Mouse (Mus musculus) neutrophil, adult 83 days (primary cell): ENCODE results near the gene Rbm15b. TPM values are rescaled to one million over a fixed set of nuclear protein-coding genes. Genes with fewer than 3 reads are reported as not detected.

Source experiments
- total RNA-seq, 2 experiments: library from RNA; stranded (reverse); gene quantifications; one replicate each; pipeline ENCODE4 v1.2.4; 2023

Rbm15b gene
- total RNA-seq, result 10 to 100 TPM; 18.3 to 20.0 TPM

DNA sequence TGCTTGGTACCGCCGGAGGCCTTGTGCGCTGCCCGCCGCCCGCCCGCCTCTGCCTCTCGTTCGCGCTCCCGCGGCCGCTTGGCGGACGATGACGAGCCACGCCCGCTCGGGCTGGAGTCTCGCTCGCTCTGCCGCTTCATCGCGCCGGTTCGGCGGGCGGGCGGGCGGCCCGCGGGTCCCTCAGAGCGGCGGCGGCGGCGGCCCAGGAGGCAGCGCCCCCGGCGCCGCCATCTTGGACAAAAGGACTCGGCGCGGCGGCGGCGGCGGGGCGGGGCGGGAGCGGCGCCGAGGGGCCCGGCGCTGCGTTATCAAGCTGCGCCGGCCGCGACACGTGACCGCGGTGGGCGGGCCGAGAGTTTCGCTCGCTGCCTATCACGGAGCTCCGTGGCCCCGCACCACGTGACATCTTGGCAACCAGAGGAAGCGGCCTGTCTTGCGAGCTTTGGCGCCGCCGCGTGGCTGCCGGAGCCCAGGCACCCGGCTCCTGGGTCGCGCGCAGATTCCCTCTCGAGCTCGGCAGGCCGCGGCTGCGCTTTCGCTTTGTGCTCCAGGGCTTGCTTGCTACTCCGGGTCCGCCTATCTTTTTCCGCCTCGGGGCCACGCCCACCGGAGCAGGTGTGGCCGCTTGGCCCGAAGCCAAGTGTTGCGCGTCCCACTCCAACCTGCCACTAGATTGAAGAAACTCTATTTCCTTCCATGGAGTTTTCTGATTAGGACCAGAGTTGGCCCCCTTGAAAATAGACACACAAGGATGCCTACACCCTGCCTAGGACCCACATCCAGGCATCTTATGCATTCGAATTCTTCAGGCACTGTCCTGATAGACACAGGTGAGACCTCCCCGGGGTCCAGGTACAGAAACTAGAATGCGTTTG is at the start of gene Rbm15b:
TSS of gene Rbm15b (minus strand) at position 601 of the 875 bp plus-strand sequence.

DNA sequence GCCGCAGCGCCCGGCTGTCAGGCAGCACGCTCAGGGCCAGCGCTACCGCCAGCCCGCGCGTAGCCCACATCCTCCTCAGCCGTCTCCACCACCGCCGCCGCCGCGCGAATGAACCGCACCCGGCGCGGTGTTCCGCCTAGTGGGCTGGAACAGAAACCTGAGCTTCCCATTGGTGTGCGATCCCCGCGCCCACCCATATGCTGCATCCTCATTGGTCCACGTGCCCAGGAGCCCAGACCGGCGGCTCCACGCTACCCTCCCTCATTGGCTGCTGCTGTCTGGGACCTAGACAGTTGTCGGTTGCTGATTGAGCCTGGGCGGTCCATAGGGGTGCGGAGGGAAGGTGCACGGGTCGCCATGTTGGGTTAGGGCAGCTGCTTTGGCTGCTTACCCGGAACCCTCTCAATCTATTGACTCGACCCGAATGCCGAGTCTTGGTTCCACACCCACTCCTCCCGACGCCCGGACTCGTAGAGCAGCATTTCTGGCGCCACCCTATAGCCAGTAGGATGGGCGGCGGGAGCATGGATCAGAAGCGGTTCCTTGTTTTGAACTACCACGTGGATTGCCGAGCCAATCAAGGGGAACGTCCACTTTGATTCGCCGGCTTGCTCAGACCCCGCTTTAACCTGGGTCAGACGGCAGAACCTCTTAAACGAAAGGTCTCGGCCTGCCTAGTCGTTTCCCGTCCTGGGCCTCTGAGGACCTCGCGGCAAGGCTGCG is 4.8 kb upstream of the Rbm15b start, which contains the start of gene Manf:
TSS of gene Manf (minus strand) at position 151 of the 723 bp plus-strand sequence.

Other genes starting within 250 kb of the Rbm15b start
- gene Grm2, start 231.3 kb downstream of the Rbm15b start, total RNA-seq, result not detected
- 1 to 10 TPM; 6.7 to 7.8 TPM for gene Tex264, start 201.5 kb downstream of the Rbm15b start, total RNA-seq
- 10 to 100 TPM; 12.3 to 14.9 TPM for gene Rad54l2, start 98.2 kb downstream of the Rbm15b start, total RNA-seq
- gene Dcaf1, start 65.6 kb downstream of the Rbm15b start, total RNA-seq, result 10 to 100 TPM in 1 of 2 experiments, 1 to 10 TPM in 1; 6.8 to 10.1 TPM
- 100 to 1,000 TPM in 1 of 2 experiments, 10 to 100 TPM in 1; 86.6 to 105 TPM for gene Manf, start 4.6 kb upstream of the Rbm15b start, total RNA-seq